Mouse (Mus musculus) liver, adult 2 months (tissue): ENCODE measurements at regions not wholly inside any gene's neighbourhood (a gene's known extent, or its start where the extent isn't known, plus 50 kb on each side); places are given as distances from the start of the nearest gene placed in this dataset.

Experiments
- CTCF ChIP-seq: fragments of 200-500 bp; IDR thresholded peaks from 2 replicates; pipeline ENCODE4 v1.5.1; 2011; ENCODE audit warnings: low read depth, low read length, control low read depth
- POLR2A ChIP-seq: fragments of 200-500 bp; IDR thresholded peaks from 2 replicates; pipeline ENCODE4 v1.6.1; 2011; ENCODE audit warnings: low read length, control low read depth; ENCODE audit not compliant: insufficient read depth; ENCODE audit errors: extremely low read depth

- TF ChIP-seq CTCF (no peak), POLR2A (no peak)
These were observed 87.4 kb downstream of the Fam174b start for GRCm38 (mm10) chr7:73827549-73827948.
